ENCODE assay signal across 10 mouse cellular contexts in the genomic region with DNA sequence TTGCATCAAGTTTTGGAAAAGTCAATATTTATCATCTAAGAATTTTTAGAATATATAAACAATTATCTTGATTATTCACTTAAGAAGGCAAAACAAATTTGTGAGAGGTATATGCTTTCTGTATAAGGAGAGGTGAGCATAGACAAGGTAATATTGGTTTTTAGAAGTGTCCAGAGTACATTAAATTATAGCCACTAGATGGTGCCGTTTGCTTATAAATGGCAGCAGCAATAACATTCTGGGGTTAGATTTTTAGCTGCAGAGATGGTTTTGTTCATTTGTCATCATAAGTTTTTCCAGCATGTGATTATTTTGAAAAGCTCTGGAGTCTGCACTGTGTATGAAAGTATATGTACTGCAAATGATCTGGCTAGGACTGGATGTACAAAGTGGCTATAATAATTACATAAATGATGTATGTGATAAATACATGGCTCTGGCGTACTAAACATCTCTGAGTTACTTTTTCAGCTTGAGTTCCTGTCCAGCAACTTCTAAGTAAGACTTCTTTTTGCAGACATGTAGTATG.
DNase-seq lines count a peak whose midpoint lies in the region; ATAC-seq lines count a peak whose summit lies in the region.
"Had no signal": no experiment of that assay in that cellular context is flagged by ENCODE, and none has a peak within 500 bp of the region (broad histone marks: within the 10 kb centered on the region; RNA-seq: fewer than 3 reads in every experiment).

No protein-coding gene starts in this region.

- WGBS in hindbrain, embryonic 16.5 days, result 57% methylated on average over 2 of the region's 2 CpGs
- 50% methylated on average over 2 of the region's 2 CpGs for WGBS in heart, embryonic 11.5 days (ENCODE audit: insufficient replicate concordance)

- no peaks in the 10 kb centered on the region for H3K9me3 ChIP-seq in hindbrain, embryonic 16.5 days (ENCODE audit: control insufficient read depth, low read length)
- no peaks in the 10 kb centered on the region for H3K9me3 ChIP-seq in heart, embryonic 11.5 days (replicated peaks; ENCODE audit: control insufficient read depth, low read length)

- no peaks in the 10 kb centered on the region for H3K4me1 ChIP-seq in hindbrain, embryonic 16.5 days (ENCODE audit: control insufficient read depth, insufficient read depth, low read depth, low read length)
- no peaks in the 10 kb centered on the region for H3K4me1 ChIP-seq in heart, embryonic 11.5 days (ENCODE audit: control insufficient read depth, insufficient read depth, low read length)
- H3K4me1 ChIP-seq: limb, embryonic 12.5 days had no signal

- no peak overlapping the region for H3K4me2 ChIP-seq in hindbrain, embryonic 16.5 days (ENCODE audit: low read length)
- H3K4me2 ChIP-seq in heart, embryonic 11.5 days, result no peak overlapping the region
- H3K4me2 ChIP-seq: limb, embryonic 12.5 days had no signal

- no peak overlapping the region for H3K9ac ChIP-seq in hindbrain, embryonic 16.5 days (ENCODE audit: low read depth, low read length)
- H3K9ac ChIP-seq in heart, embryonic 11.5 days (ENCODE audit: low read depth, low read length), result no peak overlapping the region
- H3K9ac ChIP-seq: limb, embryonic 12.5 days had no signal

- no peak for DNase-seq in frontal cortex, postnatal 10 days (ENCODE audit: low spot score in 2 of 2)
- DNase-seq in thymus, postnatal 0 days (ENCODE audit: low spot score), result peak; percentile 67
- DNase-seq in thymus, postnatal 4 days, result no peak
- DNase-seq in right cerebral cortex, postnatal 36 days (ENCODE audit: low spot score in 2 of 2), result no peak
- no peak for DNase-seq in adrenal gland, postnatal 14 days
- DNase-seq: right cerebral cortex, postnatal 14 days had no signal

- H3K27me3 ChIP-seq in hindbrain, embryonic 16.5 days (replicated peaks; ENCODE audit: control insufficient read depth, insufficient read depth, low read length), result no peaks in the 10 kb centered on the region
- H3K27me3 ChIP-seq in heart, embryonic 11.5 days (ENCODE audit: control insufficient read depth, insufficient read depth, low read length), result no peaks in the 10 kb centered on the region
- H3K27me3 ChIP-seq: limb, embryonic 12.5 days had no signal

- no peak overlapping the region for H3K4me3 ChIP-seq in hindbrain, embryonic 16.5 days (ENCODE audit: low read length)
- H3K4me3 ChIP-seq in heart, embryonic 11.5 days (ENCODE audit: low read depth, low read length), result no peak overlapping the region
- H3K4me3 ChIP-seq: limb, embryonic 12.5 days had no signal

- peak; percentile 80 for ATAC-seq in frontal cortex, adult (ENCODE audit: low TSS enrichment)
- peak; percentile 42; the same call in 1 of the 2 replicates for ATAC-seq in hindbrain, embryonic 16.5 days
- no peak for ATAC-seq in heart, embryonic 11.5 days (replicated peaks; ENCODE audit: insufficient number of reproducible peaks, low FRiP score, low TSS enrichment)

- no peak overlapping the region for H3K27ac ChIP-seq in hindbrain, embryonic 16.5 days (ENCODE audit: low read depth, low read length)
- H3K27ac ChIP-seq in heart, embryonic 11.5 days (ENCODE audit: low read depth, low read length), result no peak overlapping the region
- H3K27ac ChIP-seq: limb, embryonic 12.5 days had no signal

- H3K36me3 ChIP-seq in hindbrain, embryonic 16.5 days (ENCODE audit: control insufficient read depth, insufficient read depth, low read length), result peaks cover 7% of the 10 kb centered on the region
- H3K36me3 ChIP-seq in heart, embryonic 11.5 days (ENCODE audit: control insufficient read depth, insufficient read depth, low read length), result peaks cover 3% of the 10 kb centered on the region; the same call in 1 of the 2 replicates
